Mouse (Mus musculus): ENCODE measurements around the gene Mtnr1b. TPM values are rescaled to one million over a fixed set of nuclear protein-coding genes. Genes with fewer than 3 reads are reported as not detected.

The Mtnr1b gene
- polyA plus RNA-seq (2016; fragmentation: Nextera tagmentation; extraction: Ambion mirVana) = not detected in 2 replicates

- H3K4me3 ChIP-seq = no peak within 1 kb of the TSS
- WGBS = 65% methylated on average over 19 of the region's 19 CpGs
- H3K9ac ChIP-seq = no peak within 1 kb of the TSS
- H3K36me3 ChIP-seq = no peaks in the 10 kb centered on the region
- no peak within 1 kb of the TSS for H3K27ac ChIP-seq
- no peaks in the 10 kb centered on the region for H3K9me3 ChIP-seq
- H3K4me2 ChIP-seq (replicated peaks) = no peak within 1 kb of the TSS
- H3K4me1 ChIP-seq = no peaks in the 10 kb centered on the region
- H3K27me3 ChIP-seq (replicated peaks) = 0 out of 2 replicates have a peak, but pooled peaks cover 3% of the 10 kb centered on the region
- no peak for ATAC-seq (ENCODE audit: low FRiP score, low read depth)
Observed at GRCm38 (mm10) chr9:15874506-15875160, at the start of gene Mtnr1b. TSS of gene Mtnr1b (minus strand) at chr9:15874556.

- Histone ChIP-seq H3K27me3 (replicated peaks) (no peaks in the 10 kb centered on the region), H3K4me2 (replicated peaks) (no peak overlapping the region), H3K36me3 (peaks cover 24% of the 10 kb centered on the region), H3K9ac (no peak overlapping the region), H3K4me3 (no peak overlapping the region), H3K9me3 (no peaks in the 10 kb centered on the region), H3K27ac (no peak overlapping the region), H3K4me1 (no peaks in the 10 kb centered on the region)
- no peak for ATAC-seq (ENCODE audit: low FRiP score, low read depth)
- WGBS = 83% methylated on average over 4 of the region's 4 CpGs
Observed at GRCm38 (mm10) chr9:15920271-15920670, 45.9 kb upstream of the Mtnr1b start.

GRCm38 (mm10) chr9:15919373-15920005 is 45.1 kb upstream of the Mtnr1b start:
- Histone ChIP-seq H3K9me3 (no peaks in the 10 kb centered on the region), H3K4me1 (no peaks in the 10 kb centered on the region), H3K27me3 (replicated peaks) (no peaks in the 10 kb centered on the region), H3K4me3 (no peak overlapping the region), H3K4me2 (replicated peaks) (no peak overlapping the region), H3K36me3 (peaks cover 28% of the 10 kb centered on the region), H3K9ac (no peak overlapping the region), H3K27ac (no peak overlapping the region)
- peak; percentile 57; the same call in 1 of the 2 replicates for ATAC-seq (ENCODE audit: low FRiP score, low read depth)
- 49% methylated on average over 5 of the region's 5 CpGs for WGBS

- Histone ChIP-seq H3K4me3 (no peak overlapping the region), H3K4me1 (no peaks in the 10 kb centered on the region), H3K27ac (no peak overlapping the region), H3K4me2 (replicated peaks) (no peak overlapping the region), H3K9me3 (no peaks in the 10 kb centered on the region), H3K27me3 (replicated peaks) (no peaks in the 10 kb centered on the region), H3K9ac (no peak overlapping the region), H3K36me3 (peaks cover 19% of the 10 kb centered on the region)
- no peak for ATAC-seq (ENCODE audit: low FRiP score, low read depth)
Observed at GRCm38 (mm10) chr9:15916600-15916999, 42.2 kb upstream of the Mtnr1b start.

GRCm38 (mm10) chr9:15912735-15913134 is 38.4 kb upstream of the Mtnr1b start:
- no peak for ATAC-seq (ENCODE audit: low FRiP score, low read depth)
- WGBS = 56% methylated on average over 1 of the region's 1 CpGs
- no peaks in the 10 kb centered on the region for H3K27me3 ChIP-seq (replicated peaks)

GRCm38 (mm10) chr9:15909397-15910113 is 35.2 kb upstream of the Mtnr1b start:
- no peaks in the 10 kb centered on the region for H3K27me3 ChIP-seq (replicated peaks)

More at GRCm38 (mm10) chr9:15912735-15913134, 38.4 kb upstream of the Mtnr1b start:
- Histone ChIP-seq H3K27ac (no peak overlapping the region), H3K4me2 (replicated peaks) (no peak overlapping the region), H3K9me3 (no peaks in the 10 kb centered on the region), H3K4me3 (no peak overlapping the region), H3K9ac (no peak overlapping the region), H3K36me3 (peaks cover 13% of the 10 kb centered on the region), H3K4me1 (no peaks in the 10 kb centered on the region)

GRCm38 (mm10) chr9:15903948-15904750 is 29.8 kb upstream of the Mtnr1b start:
- Histone ChIP-seq H3K9ac (no peak overlapping the region), H3K4me2 (replicated peaks) (no peak overlapping the region), H3K36me3 (no peaks in the 10 kb centered on the region), H3K27ac (no peak overlapping the region), H3K4me1 (no peaks in the 10 kb centered on the region), H3K27me3 (replicated peaks) (no peaks in the 10 kb centered on the region), H3K9me3 (no peaks in the 10 kb centered on the region), H3K4me3 (no peak overlapping the region)
- 51% methylated on average over 9 of the region's 9 CpGs for WGBS
- peak; percentile 65; the same call in 1 of the 2 replicates for ATAC-seq (ENCODE audit: low FRiP score, low read depth)

More at GRCm38 (mm10) chr9:15909397-15910113, 35.2 kb upstream of the Mtnr1b start:
- Histone ChIP-seq H3K4me3 (no peak overlapping the region), H3K4me1 (no peaks in the 10 kb centered on the region), H3K27ac (no peak overlapping the region), H3K36me3 (no peaks in the 10 kb centered on the region), H3K4me2 (replicated peaks) (no peak overlapping the region), H3K9me3 (no peaks in the 10 kb centered on the region), H3K9ac (no peak overlapping the region)
- 74% methylated on average over 2 of the region's 2 CpGs for WGBS
- ATAC-seq (ENCODE audit: low FRiP score, low read depth) = no peak

- no peak overlapping the region for H3K4me2 ChIP-seq (replicated peaks)
- H3K4me1 ChIP-seq = no peaks in the 10 kb centered on the region
- H3K9ac ChIP-seq = no peak overlapping the region
- no peaks in the 10 kb centered on the region for H3K9me3 ChIP-seq
- 46% methylated on average over 2 of the region's 2 CpGs for WGBS
- H3K36me3 ChIP-seq = no peaks in the 10 kb centered on the region
- ATAC-seq (ENCODE audit: low FRiP score, low read depth) = peak; percentile 61; the same call in 1 of the 2 replicates
- no peak overlapping the region for H3K27ac ChIP-seq
- H3K27me3 ChIP-seq (replicated peaks) = no peaks in the 10 kb centered on the region
- H3K4me3 ChIP-seq = no peak overlapping the region
Observed at GRCm38 (mm10) chr9:15898112-15898511, 23.8 kb upstream of the Mtnr1b start.

GRCm38 (mm10) chr9:15886756-15887155 is 12.4 kb upstream of the Mtnr1b start:
- no peak overlapping the region for H3K4me2 ChIP-seq (replicated peaks)
- no peaks in the 10 kb centered on the region for H3K36me3 ChIP-seq
- H3K4me3 ChIP-seq = no peak overlapping the region
- no peaks in the 10 kb centered on the region for H3K27me3 ChIP-seq (replicated peaks)
- no peaks in the 10 kb centered on the region for H3K4me1 ChIP-seq
- no peak overlapping the region for H3K9ac ChIP-seq
- no peak overlapping the region for H3K27ac ChIP-seq
- 75% methylated on average over 5 of the region's 5 CpGs for whole genome bisulfite sequencing
- 0 out of 2 replicates have a peak, but pooled peaks have one; percentile 21 for ATAC-seq (ENCODE audit: low FRiP score, low read depth)
- no peaks in the 10 kb centered on the region for H3K9me3 ChIP-seq

- no peak overlapping the region for H3K4me2 ChIP-seq (replicated peaks)
- H3K27me3 ChIP-seq (replicated peaks) = no peaks in the 10 kb centered on the region
- no peak overlapping the region for H3K4me3 ChIP-seq
- H3K9me3 ChIP-seq = no peaks in the 10 kb centered on the region
- H3K4me1 ChIP-seq = no peaks in the 10 kb centered on the region
- H3K36me3 ChIP-seq = no peaks in the 10 kb centered on the region
- no peak overlapping the region for H3K9ac ChIP-seq
- 0 out of 2 replicates have a peak, but pooled peaks have one; percentile 13 for ATAC-seq (ENCODE audit: low FRiP score, low read depth)
- H3K27ac ChIP-seq = no peak overlapping the region
Observed at GRCm38 (mm10) chr9:15880754-15881153, 6.4 kb upstream of the Mtnr1b start.

- ATAC-seq (ENCODE audit: low FRiP score, low read depth) = peak; percentile 74; the same call in 1 of the 2 replicates
- H3K4me2 ChIP-seq (replicated peaks) = no peak overlapping the region
- H3K27me3 ChIP-seq (replicated peaks) = no peaks in the 10 kb centered on the region
- H3K4me1 ChIP-seq = no peaks in the 10 kb centered on the region
- no peaks in the 10 kb centered on the region for H3K9me3 ChIP-seq
- H3K36me3 ChIP-seq = no peaks in the 10 kb centered on the region
- 21% methylated on average over 3 of the region's 3 CpGs for WGBS
- no peak overlapping the region for H3K4me3 ChIP-seq
- H3K9ac ChIP-seq = no peak overlapping the region
- H3K27ac ChIP-seq = no peak overlapping the region
Observed at GRCm38 (mm10) chr9:15880160-15880603, 5.8 kb upstream of the Mtnr1b start.
